Mouse (Mus musculus) G1E (cell line): Measurements from ENCODE around the gene R3hdm4. TPM values are rescaled to one million over a fixed set of nuclear protein-coding genes. Genes with fewer than 3 reads are reported as not detected.

Experiments used
- ATAC-seq: 2 replicates; pipeline ENCODE4 v1.8.0; 2016; ENCODE audit warnings: mild to moderate bottlenecking; ENCODE audit not compliant: insufficient number of reproducible peaks, poor library complexity, low FRiP score, severe bottlenecking; ENCODE audit errors: extremely low read depth
- DNase-seq: peaks from one replicate; pipeline ENCODE4 v3.0.0; 2012; ENCODE audit warnings: low spot score
- H3K27me3 ChIP-seq: 2 replicates; pipeline ENCODE4 v1.6.1; 2012; ENCODE audit warnings: mild to moderate bottlenecking, low read length, inconsistent platforms; ENCODE audit not compliant: insufficient read depth
- H3K36me3 ChIP-seq: replicated peaks from 2 replicates; pipeline ENCODE3; 2012; ENCODE audit warnings: mild to moderate bottlenecking, inconsistent platforms
- H3K4me1 ChIP-seq: 2 replicates; pipeline ENCODE4 v1.6.1; 2012; ENCODE audit warnings: low read depth, low read length, inconsistent platforms, mixed read lengths; ENCODE audit not compliant: insufficient read depth
- H3K4me3 ChIP-seq: 2 replicates; pipeline ENCODE4 v1.5.1; 2012; ENCODE audit warnings: low read depth, mild to moderate bottlenecking, inconsistent platforms, low read length, moderate library complexity, mixed read lengths
- H3K9me3 ChIP-seq: replicated peaks from 2 replicates; pipeline ENCODE4 v1.6.1; 2012; ENCODE audit warnings: inconsistent platforms
- CTCF ChIP-seq: IDR thresholded peaks from 2 replicates; pipeline ENCODE4 v1.5.1; 2012; ENCODE audit warnings: low read depth, low read length, inconsistent platforms, mixed read lengths
- GATA1 ChIP-seq: IDR thresholded peaks from 2 replicates; pipeline ENCODE4 v1.6.1; 2012; ENCODE audit warnings: borderline replicate concordance, low read length, inconsistent platforms, mixed read lengths
- GATA2 ChIP-seq: IDR thresholded peaks from 2 replicates; pipeline ENCODE4 v1.6.1; 2012; ENCODE audit warnings: low read depth, low read length, inconsistent platforms, borderline replicate concordance
- POLR2AphosphoS5 ChIP-seq: IDR thresholded peaks from 2 replicates; pipeline ENCODE4 v1.6.1; 2012; ENCODE audit warnings: low read depth, low read length, inconsistent platforms; ENCODE audit not compliant: insufficient replicate concordance
- TAL1 ChIP-seq: conservative IDR thresholded peaks from 2 replicates; pipeline ENCODE4 v1.6.1; 2012; ENCODE audit warnings: low read depth, low read length, inconsistent platforms, mixed read lengths
- polyA plus RNA-seq: library from polyadenylated mRNA; stranded (reverse); fragments of >175 nt; gene quantifications from 2 replicates; pipeline ENCODE4 v1.2.3, GENCODE M21; 2012
- total RNA-seq, 2 experiments: library from RNA; stranded (forward) in 1 of 2; stranded (reverse) in 1 of 2; fragments of 200-1000 nt in 1 of 2; fragments of >200 nt in 1 of 2; fragmentation: Nextera tagmentation in 1 of 2; gene quantifications; 2 replicates each; pipeline ENCODE4 v1.2.3; 2014 to 2017

The R3hdm4 gene
- total and polyA plus RNA-seq, 3 experiments: 35.8 to 203 (median 118) TPM

DNA sequence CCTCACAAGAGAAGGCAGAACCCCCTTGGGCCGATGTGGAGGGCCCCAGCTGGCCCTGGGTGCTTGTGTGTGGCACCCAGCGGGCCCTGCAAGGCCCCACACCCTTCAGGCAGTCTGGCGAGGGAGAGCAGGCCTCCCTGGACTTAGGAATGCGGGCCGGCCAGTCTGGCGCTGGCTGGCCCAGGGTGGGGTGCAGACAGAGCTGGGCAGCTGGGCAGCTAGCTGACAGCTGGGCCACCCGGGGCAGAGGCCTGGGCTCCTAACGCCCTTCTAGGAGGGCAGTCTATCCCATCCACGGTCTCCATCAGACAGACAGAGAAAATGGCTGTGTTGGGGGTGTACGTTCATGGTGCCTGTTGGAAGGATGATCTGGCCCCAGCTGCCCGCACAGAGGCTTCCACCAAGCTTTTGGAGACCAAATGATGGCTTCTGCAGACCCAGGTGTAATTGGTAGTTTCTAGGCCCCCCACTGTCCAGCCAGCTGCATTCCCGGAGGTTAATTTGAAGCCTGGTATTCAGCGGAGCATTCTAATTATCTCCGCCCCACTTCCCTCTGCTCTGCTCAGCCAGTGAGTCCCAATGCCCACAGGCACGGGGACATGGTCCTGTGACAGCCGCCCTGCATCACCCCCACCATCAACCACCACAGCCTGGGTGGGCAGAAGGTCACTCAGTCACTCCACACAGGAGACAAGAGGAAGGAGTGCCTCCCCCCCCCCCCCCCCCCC lies 24.7 kb upstream of the R3hdm4 start:
- Histone ChIP-seq H3K4me1 (peaks cover 82% of the 10 kb centered on the region), H3K4me3 (peak overlapping the region; percentile 62; the same call in 1 of the 2 replicates), H3K27me3 (no peaks in the 10 kb centered on the region), H3K9me3 (no peaks in the 10 kb centered on the region), H3K36me3 (peaks cover 98% of the 10 kb centered on the region)
- ATAC-seq: 0 out of 2 replicates have a peak, but pooled peaks have one; percentile 18
- DNase-seq: peak; percentile 45
- TF ChIP-seq CTCF (no peak), POLR2AphosphoS5 (no peak), TAL1 (no peak), GATA2 (no peak), GATA1 (no peak)

- Histone ChIP-seq H3K4me3 (peak overlapping the region; percentile 48; the same call in 1 of the 2 replicates), H3K4me1 (peaks cover 96% of the 10 kb centered on the region), H3K9me3 (no peaks in the 10 kb centered on the region), H3K36me3 (peaks cover 98% of the 10 kb centered on the region), H3K27me3 (no peaks in the 10 kb centered on the region)
- DNase-seq: no peak
- TF ChIP-seq POLR2AphosphoS5 (no peak), GATA1 (no peak), TAL1 (no peak), GATA2 (no peak), CTCF (no peak)
- no peak for ATAC-seq
These were observed 22.5 kb upstream of the R3hdm4 start for GRCm38 (mm10) chr10:79943471-79943901.

- no peaks in the 10 kb centered on the region for H3K27me3 ChIP-seq
- H3K9me3 ChIP-seq: no peaks in the 10 kb centered on the region
- ATAC-seq (no peak), DNase-seq (no peak)
- H3K4me3 ChIP-seq: peak overlapping the region; percentile 48; the same call in 1 of the 2 replicates
- peaks cover 98% of the 10 kb centered on the region for H3K4me1 ChIP-seq
- TF ChIP-seq POLR2AphosphoS5 (no peak), TAL1 (no peak), CTCF (no peak), GATA2 (no peak), GATA1 (no peak)
- peaks cover 100% of the 10 kb centered on the region for H3K36me3 ChIP-seq
These were observed 22.0 kb upstream of the R3hdm4 start for GRCm38 (mm10) chr10:79942988-79943387.

GRCm38 (mm10) chr10:79940749-79941148 lies 19.7 kb upstream of the R3hdm4 start:
- Histone ChIP-seq H3K27me3 (no peaks in the 10 kb centered on the region), H3K4me1 (peaks cover 97% of the 10 kb centered on the region), H3K4me3 (peak overlapping the region; percentile 23; the same call in 1 of the 2 replicates), H3K36me3 (peaks cover 100% of the 10 kb centered on the region), H3K9me3 (no peaks in the 10 kb centered on the region)
- ATAC-seq (peak; percentile 48), DNase-seq (peak; percentile 51)
- no peak for TF ChIP-seq TAL1
- no peak for TF ChIP-seq GATA2
- TF ChIP-seq GATA1: no peak
- no peak for TF ChIP-seq CTCF
- TF ChIP-seq POLR2AphosphoS5: no peak

DNA sequence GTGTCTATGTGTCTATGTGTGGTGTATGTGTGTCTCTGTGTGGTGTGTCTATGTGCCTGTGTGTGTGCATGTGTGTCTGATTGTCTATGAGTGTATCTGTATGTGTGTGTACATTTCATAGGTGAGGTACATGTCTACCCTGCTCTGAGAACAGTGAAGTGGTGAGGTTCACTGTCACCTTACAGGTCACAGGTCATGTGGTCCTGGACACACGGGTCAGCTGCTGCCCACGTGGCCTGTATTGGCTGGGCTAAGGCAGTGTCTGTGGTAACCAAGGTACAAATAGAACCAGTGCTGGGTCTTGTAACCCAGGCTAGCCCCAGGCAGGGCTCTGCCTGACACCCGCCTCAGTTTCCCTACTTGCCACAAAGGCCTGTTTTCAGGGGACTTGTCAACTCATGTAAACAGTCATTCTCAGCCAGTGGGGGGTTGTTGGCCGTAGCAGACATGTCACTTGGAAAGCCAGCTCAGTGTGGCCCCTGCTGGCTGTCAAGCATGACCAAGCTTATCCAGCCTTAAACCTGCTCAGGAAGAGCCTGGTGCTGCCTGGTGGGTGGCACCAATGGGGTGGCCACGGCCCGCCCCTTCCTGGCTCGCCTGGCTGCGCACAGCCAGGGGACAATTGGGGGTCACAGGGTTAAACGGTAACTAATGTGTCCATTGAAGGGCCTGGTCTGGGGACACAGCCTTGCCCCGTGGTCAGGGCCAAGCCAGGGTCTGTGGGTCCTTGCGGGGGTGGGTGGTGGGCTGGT lies 16.9 kb upstream of the R3hdm4 start:
- H3K9me3 ChIP-seq: no peaks in the 10 kb centered on the region
- peaks cover 100% of the 10 kb centered on the region for H3K36me3 ChIP-seq
- no peak overlapping the region for H3K4me3 ChIP-seq
- H3K4me1 ChIP-seq: peaks cover 97% of the 10 kb centered on the region
- ATAC-seq (no peak), DNase-seq (no peak)
- no peaks in the 10 kb centered on the region for H3K27me3 ChIP-seq
- TF ChIP-seq CTCF (no peak), TAL1 (no peak), GATA1 (no peak), POLR2AphosphoS5 (no peak), GATA2 (no peak)

- DNase-seq: peak; percentile 59
- Histone ChIP-seq H3K36me3 (peaks cover 100% of the 10 kb centered on the region), H3K4me3 (peak overlapping the region; percentile 31; the same call in 1 of the 2 replicates), H3K4me1 (peaks cover 96% of the 10 kb centered on the region), H3K27me3 (no peaks in the 10 kb centered on the region), H3K9me3 (no peaks in the 10 kb centered on the region)
- TF ChIP-seq POLR2AphosphoS5 (no peak), GATA1 (no peak), TAL1 (no peak), CTCF (no peak), GATA2 (no peak)
- ATAC-seq: no peak
These were observed 16.0 kb upstream of the R3hdm4 start for GRCm38 (mm10) chr10:79936911-79937441.
